Mouse (Mus musculus): ENCODE measurements around the gene Il34. TPM values are rescaled to one million over a fixed set of nuclear protein-coding genes. Genes with fewer than 3 reads are reported as not detected.
A peak's percentile ranks its signal among the peaks of the same experiment; 100 is the strongest.

Il34 gene
- polyA plus RNA-seq, 1 experiment from 2014 or later, result 3.0 TPM

GRCm38 (mm10) chr8:110797086-110797485 lies 8.6 kb downstream of the Il34 start:
- Histone ChIP-seq H3K4me2 (replicated peaks; ENCODE audit: low read depth, low read length) (no peak overlapping the region), H3K27ac (ENCODE audit: low read length) (no peak overlapping the region), H3K36me3 (ENCODE audit: insufficient read depth, low read length) (no peaks in the 10 kb centered on the region), H3K27me3 (ENCODE audit: insufficient read depth, low read length) (no peaks in the 10 kb centered on the region), H3K4me1 (ENCODE audit: insufficient read depth, low read length) (peaks cover 15% of the 10 kb centered on the region; the same call in 1 of the 2 replicates), H3K9ac (replicated peaks; ENCODE audit: low read length) (no peak overlapping the region), H3K4me3 (ENCODE audit: low read length) (no peak overlapping the region), H3K9me3 (ENCODE audit: low read length) (peaks cover 4% of the 10 kb centered on the region)
- no peak for ATAC-seq (ENCODE audit: low FRiP score, low TSS enrichment)
- WGBS, result 93% methylated on average over 8 of the region's 8 CpGs

GRCm38 (mm10) chr8:110794363-110794965 lies 11.3 kb downstream of the Il34 start:
- Histone ChIP-seq H3K9ac (replicated peaks; ENCODE audit: low read length) (no peak overlapping the region), H3K4me2 (replicated peaks; ENCODE audit: low read depth, low read length) (no peak overlapping the region), H3K4me1 (ENCODE audit: insufficient read depth, low read length) (peaks cover 15% of the 10 kb centered on the region; the same call in 1 of the 2 replicates), H3K27me3 (ENCODE audit: insufficient read depth, low read length) (no peaks in the 10 kb centered on the region), H3K36me3 (ENCODE audit: insufficient read depth, low read length) (no peaks in the 10 kb centered on the region), H3K9me3 (ENCODE audit: low read length) (peaks cover 4% of the 10 kb centered on the region), H3K27ac (ENCODE audit: low read length) (peak overlapping the region; percentile 37; the same call in 1 of the 2 replicates), H3K4me3 (ENCODE audit: low read length) (no peak overlapping the region)
- no peak for ATAC-seq (ENCODE audit: low FRiP score, low TSS enrichment)
- 89% methylated on average over 7 of the region's 7 CpGs for WGBS

GRCm38 (mm10) chr8:110793936-110794335 lies 11.8 kb downstream of the Il34 start:
- 84% methylated on average over 9 of the region's 9 CpGs for WGBS
- no peak overlapping the region for H3K9ac ChIP-seq (replicated peaks; ENCODE audit: low read length)
- H3K27me3 ChIP-seq (ENCODE audit: insufficient read depth, low read length), result no peaks in the 10 kb centered on the region
- no peak for ATAC-seq (ENCODE audit: low FRiP score, low TSS enrichment)
- H3K4me2 ChIP-seq (replicated peaks; ENCODE audit: low read depth, low read length), result no peak overlapping the region
- H3K4me1 ChIP-seq (ENCODE audit: insufficient read depth, low read length), result peaks cover 15% of the 10 kb centered on the region; the same call in 1 of the 2 replicates
- peak overlapping the region; percentile 83 for H3K27ac ChIP-seq (ENCODE audit: low read length)
- H3K4me3 ChIP-seq (ENCODE audit: low read length), result no peak overlapping the region
- H3K36me3 ChIP-seq (ENCODE audit: insufficient read depth, low read length), result no peaks in the 10 kb centered on the region
- peaks cover 4% of the 10 kb centered on the region for H3K9me3 ChIP-seq (ENCODE audit: low read length)

GRCm38 (mm10) chr8:110793511-110793910 lies 12.2 kb downstream of the Il34 start:
- Histone ChIP-seq H3K4me1 (ENCODE audit: insufficient read depth, low read length) (peaks cover 15% of the 10 kb centered on the region; the same call in 1 of the 2 replicates), H3K4me2 (replicated peaks; ENCODE audit: low read depth, low read length) (peak overlapping the region; percentile 15), H3K27me3 (ENCODE audit: insufficient read depth, low read length) (no peaks in the 10 kb centered on the region), H3K9ac (replicated peaks; ENCODE audit: low read length) (no peak overlapping the region), H3K9me3 (ENCODE audit: low read length) (peaks cover 4% of the 10 kb centered on the region), H3K27ac (ENCODE audit: low read length) (peak overlapping the region; percentile 83), H3K4me3 (ENCODE audit: low read length) (no peak overlapping the region), H3K36me3 (ENCODE audit: insufficient read depth, low read length) (no peaks in the 10 kb centered on the region)
- WGBS, result 72% methylated on average over 9 of the region's 9 CpGs
- no peak for ATAC-seq (ENCODE audit: low FRiP score, low TSS enrichment)

GRCm38 (mm10) chr8:110792574-110793200 lies 13.0 kb downstream of the Il34 start:
- Histone ChIP-seq H3K36me3 (ENCODE audit: insufficient read depth, low read length) (no peaks in the 10 kb centered on the region), H3K4me3 (ENCODE audit: low read length) (no peak overlapping the region), H3K27me3 (ENCODE audit: insufficient read depth, low read length) (no peaks in the 10 kb centered on the region), H3K9me3 (ENCODE audit: low read length) (peaks cover 4% of the 10 kb centered on the region), H3K4me2 (replicated peaks; ENCODE audit: low read depth, low read length) (peak overlapping the region; percentile 15), H3K4me1 (ENCODE audit: insufficient read depth, low read length) (peaks cover 15% of the 10 kb centered on the region; the same call in 1 of the 2 replicates), H3K27ac (ENCODE audit: low read length) (peak overlapping the region; percentile 83), H3K9ac (replicated peaks; ENCODE audit: low read length) (no peak overlapping the region)
- ATAC-seq (ENCODE audit: low FRiP score, low TSS enrichment), result peak; percentile 83
- WGBS, result 44% methylated on average over 11 of the region's 11 CpGs

GRCm38 (mm10) chr8:110791164-110791563 lies 14.6 kb downstream of the Il34 start:
- no peaks in the 10 kb centered on the region for H3K27me3 ChIP-seq (ENCODE audit: insufficient read depth, low read length)
- H3K27ac ChIP-seq (ENCODE audit: low read length), result no peak overlapping the region
- no peak overlapping the region for H3K9ac ChIP-seq (replicated peaks; ENCODE audit: low read length)
- no peak for ATAC-seq (ENCODE audit: low FRiP score, low TSS enrichment)
- 65% methylated on average over 10 of the region's 10 CpGs for WGBS
- H3K4me3 ChIP-seq (ENCODE audit: low read length), result no peak overlapping the region
- H3K9me3 ChIP-seq (ENCODE audit: low read length), result peaks cover 4% of the 10 kb centered on the region
- H3K4me1 ChIP-seq (ENCODE audit: insufficient read depth, low read length), result peaks cover 15% of the 10 kb centered on the region; the same call in 1 of the 2 replicates
- no peak overlapping the region for H3K4me2 ChIP-seq (replicated peaks; ENCODE audit: low read depth, low read length)
- H3K36me3 ChIP-seq (ENCODE audit: insufficient read depth, low read length), result no peaks in the 10 kb centered on the region

GRCm38 (mm10) chr8:110790270-110790669 lies 15.5 kb downstream of the Il34 start:
- Histone ChIP-seq H3K27ac (ENCODE audit: low read length) (no peak overlapping the region), H3K9me3 (ENCODE audit: low read length) (no peaks in the 10 kb centered on the region)

GRCm38 (mm10) chr8:110789571-110789970 lies 16.2 kb downstream of the Il34 start:
- Histone ChIP-seq H3K4me3 (ENCODE audit: low read length) (no peak overlapping the region), H3K27ac (ENCODE audit: low read length) (no peak overlapping the region), H3K4me2 (replicated peaks; ENCODE audit: low read depth, low read length) (no peak overlapping the region), H3K9ac (replicated peaks; ENCODE audit: low read length) (no peak overlapping the region), H3K9me3 (ENCODE audit: low read length) (no peaks in the 10 kb centered on the region), H3K4me1 (ENCODE audit: insufficient read depth, low read length) (peaks cover 15% of the 10 kb centered on the region; the same call in 1 of the 2 replicates), H3K27me3 (ENCODE audit: insufficient read depth, low read length) (no peaks in the 10 kb centered on the region), H3K36me3 (ENCODE audit: insufficient read depth, low read length) (no peaks in the 10 kb centered on the region)
- WGBS, result 50% methylated on average over 12 of the region's 12 CpGs
- no peak for ATAC-seq (ENCODE audit: low FRiP score, low TSS enrichment)

More at GRCm38 (mm10) chr8:110790270-110790669, 15.5 kb downstream of the Il34 start:
- Histone ChIP-seq H3K4me1 (ENCODE audit: insufficient read depth, low read length) (peaks cover 15% of the 10 kb centered on the region; the same call in 1 of the 2 replicates), H3K36me3 (ENCODE audit: insufficient read depth, low read length) (no peaks in the 10 kb centered on the region), H3K9ac (replicated peaks; ENCODE audit: low read length) (no peak overlapping the region), H3K4me2 (replicated peaks; ENCODE audit: low read depth, low read length) (no peak overlapping the region), H3K4me3 (ENCODE audit: low read length) (no peak overlapping the region), H3K27me3 (ENCODE audit: insufficient read depth, low read length) (no peaks in the 10 kb centered on the region)
- no peak for ATAC-seq (ENCODE audit: low FRiP score, low TSS enrichment)
- WGBS, result 61% methylated on average over 6 of the region's 6 CpGs

GRCm38 (mm10) chr8:110788981-110789380 lies 16.7 kb downstream of the Il34 start:
- H3K27me3 ChIP-seq (ENCODE audit: insufficient read depth, low read length), result no peaks in the 10 kb centered on the region
- no peaks in the 10 kb centered on the region for H3K9me3 ChIP-seq (ENCODE audit: low read length)
- H3K27ac ChIP-seq (ENCODE audit: low read length), result no peak overlapping the region
- WGBS, result 66% methylated on average over 12 of the region's 12 CpGs
- no peak overlapping the region for H3K4me3 ChIP-seq (ENCODE audit: low read length)
- no peak overlapping the region for H3K4me2 ChIP-seq (replicated peaks; ENCODE audit: low read depth, low read length)
- peaks cover 10% of the 10 kb centered on the region; the same call in 1 of the 2 replicates for H3K4me1 ChIP-seq (ENCODE audit: insufficient read depth, low read length)
- no peak for ATAC-seq (ENCODE audit: low FRiP score, low TSS enrichment)
- H3K36me3 ChIP-seq (ENCODE audit: insufficient read depth, low read length), result no peaks in the 10 kb centered on the region
- H3K9ac ChIP-seq (replicated peaks; ENCODE audit: low read length), result no peak overlapping the region

- no peaks in the 10 kb centered on the region; the same call in 1 of the 2 replicates for H3K4me1 ChIP-seq (ENCODE audit: insufficient read depth, low read length)
Measured at GRCm38 (mm10) chr8:110787411-110787954, 18.2 kb downstream of the Il34 start.

More at GRCm38 (mm10) chr8:110787411-110787954, 18.2 kb downstream of the Il34 start:
- no peak overlapping the region for H3K9ac ChIP-seq (replicated peaks; ENCODE audit: low read length)
- H3K27me3 ChIP-seq (ENCODE audit: insufficient read depth, low read length), result no peaks in the 10 kb centered on the region
- no peak overlapping the region for H3K4me3 ChIP-seq (ENCODE audit: low read length)
- H3K27ac ChIP-seq (ENCODE audit: low read length), result no peak overlapping the region
- no peak overlapping the region for H3K4me2 ChIP-seq (replicated peaks; ENCODE audit: low read depth, low read length)
- H3K9me3 ChIP-seq (ENCODE audit: low read length), result no peaks in the 10 kb centered on the region
- no peak for ATAC-seq (ENCODE audit: low FRiP score, low TSS enrichment)
- WGBS, result 70% methylated on average over 9 of the region's 9 CpGs
- no peaks in the 10 kb centered on the region for H3K36me3 ChIP-seq (ENCODE audit: insufficient read depth, low read length)
